Mouse (Mus musculus) liver, adult 2 months (tissue): ENCODE measurements at regions not wholly inside any gene's neighbourhood (a gene's known extent, or its start where the extent isn't known, plus 50 kb on each side); places are given as distances from the start of the nearest gene placed in this dataset.

Experiments used
- CTCF ChIP-seq: fragments of 200-500 bp; IDR thresholded peaks from 2 replicates; pipeline ENCODE4 v1.5.1; 2011; ENCODE audit warnings: low read depth, low read length, control low read depth
- POLR2A ChIP-seq: fragments of 200-500 bp; IDR thresholded peaks from 2 replicates; pipeline ENCODE4 v1.6.1; 2011; ENCODE audit warnings: low read length, control low read depth; ENCODE audit not compliant: insufficient read depth; ENCODE audit errors: extremely low read depth

GRCm38 (mm10) chr1:88907766-88908463, 162.3 kb upstream of the Sh3bp4 start:
- no peak for TF ChIP-seq POLR2A
- no peak for TF ChIP-seq CTCF
